Mouse (Mus musculus) liver, embryonic 16.5 days (tissue): Measurements from ENCODE around the gene Rbp3. TPM values are rescaled to one million over a fixed set of nuclear protein-coding genes. Genes with fewer than 3 reads are reported as not detected.

ENCODE experiments used
- ATAC-seq: fragments of 200-750 bp; cut with Nextera tagmentation; 2 replicates; pipeline ENCODE4 v1.8.0; 2017; ENCODE audit warnings: low read depth, mild to moderate bottlenecking, moderate number of reproducible peaks, moderate library complexity
- H3K27ac ChIP-seq: fragments of 300-500 bp; sonication (generic); 2 replicates; pipeline ENCODE4 v1.5.1; 2014; ENCODE audit warnings: mild to moderate bottlenecking, low read length
- H3K27me3 ChIP-seq: fragments of 300-500 bp; sonication (generic); 2 replicates; pipeline ENCODE4 v1.6.1; 2014; ENCODE audit warnings: low read depth, low read length, mixed read lengths; ENCODE audit not compliant: control insufficient read depth, insufficient read depth
- H3K36me3 ChIP-seq: fragments of 300-500 bp; sonication (generic); 2 replicates; pipeline ENCODE4 v1.6.1; 2014; ENCODE audit warnings: mild to moderate bottlenecking; ENCODE audit not compliant: control insufficient read depth, insufficient read depth
- H3K4me1 ChIP-seq: fragments of 300-500 bp; sonication (generic); 2 replicates; pipeline ENCODE4 v1.6.1; 2014; ENCODE audit warnings: low read depth, low read length, mixed read lengths; ENCODE audit not compliant: control insufficient read depth
- H3K4me2 ChIP-seq: fragments of 300-500 bp; sonication (generic); 2 replicates; pipeline ENCODE4 v1.6.1; 2014; ENCODE audit warnings: low read depth, low read length, mixed read lengths
- H3K4me3 ChIP-seq: fragments of 300-500 bp; sonication (generic); 2 replicates; pipeline ENCODE4 v1.5.1; 2014; ENCODE audit warnings: low read depth, mild to moderate bottlenecking, low read length
- H3K9ac ChIP-seq: fragments of 300-500 bp; sonication (generic); 2 replicates; pipeline ENCODE4 v1.6.1; 2014; ENCODE audit warnings: low read depth, low read length
- H3K9me3 ChIP-seq: fragments of 300-500 bp; sonication (generic); replicated peaks from 2 replicates; pipeline ENCODE4 v1.6.1; 2016; ENCODE audit warnings: low read length; ENCODE audit not compliant: control insufficient read depth
- WGBS: fragments of 180-500 bp; shearing (Covaris S2); extraction: QIAGEN DNeasy Blood & Tissue Kit; methylation state at CpG from one replicate; pipeline ENCODE4 v1.1.7; 2014; ENCODE audit not compliant: insufficient replicate concordance; 5-methylcytosine and 5-hydroxymethylcytosine counted together
- polyA plus RNA-seq: library from polyadenylated mRNA; unstranded; fragments of >200 nt; fragmentation: Nextera tagmentation; extraction: Ambion mirVana; gene quantifications from 2 replicates; pipeline ENCODE4 v1.2.1, GENCODE M21; 2015

Gene Rbp3
- polyA plus RNA-seq, 1 experiment from 2014 or later = 0.04 TPM

DNA sequence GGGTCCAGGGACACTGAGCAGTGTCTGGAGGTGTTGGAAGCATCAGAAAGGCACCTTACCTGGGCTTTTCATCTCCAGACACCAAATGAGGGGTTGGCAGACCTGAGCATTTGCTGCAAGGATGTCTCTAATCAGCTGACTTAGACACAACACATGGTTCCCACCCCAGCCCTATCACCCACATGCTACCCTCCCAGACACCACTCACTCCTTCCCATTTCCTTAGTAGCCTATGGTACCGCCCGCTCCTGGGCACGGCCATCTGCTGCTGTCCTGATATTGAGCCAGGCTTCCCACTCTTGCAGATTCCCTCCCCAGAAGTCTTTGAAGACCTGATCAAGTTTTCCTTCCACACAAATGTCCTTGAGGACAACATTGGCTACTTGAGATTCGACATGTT is 4.4 kb downstream of the Rbp3 start:
- 68% methylated on average over 4 of the region's 4 CpGs for WGBS
- Histone ChIP-seq H3K36me3 (no peaks in the 10 kb centered on the region), H3K27me3 (no peaks in the 10 kb centered on the region), H3K4me3 (no peak overlapping the region), H3K9me3 (no peaks in the 10 kb centered on the region), H3K4me1 (no peaks in the 10 kb centered on the region), H3K4me2 (no peak overlapping the region), H3K27ac (no peak overlapping the region), H3K9ac (no peak overlapping the region)
- no peak for ATAC-seq

DNA sequence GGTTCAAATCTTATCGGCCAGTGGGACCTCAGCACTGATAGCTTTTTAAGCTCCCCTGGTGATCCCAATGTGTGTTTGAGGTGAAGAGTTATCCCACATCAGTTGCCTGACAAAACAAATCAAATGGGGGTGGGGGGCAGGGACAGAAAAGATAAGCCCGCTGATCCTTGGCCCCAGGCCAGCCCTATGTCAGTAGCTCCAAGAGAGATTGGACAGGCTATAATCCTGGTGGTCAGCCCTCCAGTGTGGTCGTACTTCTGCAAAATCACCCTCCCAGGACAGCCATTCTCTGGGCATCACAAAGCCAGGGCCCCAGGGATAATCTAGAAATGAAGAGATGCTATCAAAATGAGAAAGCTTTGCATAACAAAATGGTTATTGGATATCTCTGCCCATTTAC is 5.0 kb downstream of the Rbp3 start:
- 42% methylated on average over 3 of the region's 3 CpGs for WGBS
- no peak overlapping the region for H3K4me3 ChIP-seq
- no peaks in the 10 kb centered on the region for H3K4me1 ChIP-seq
- no peak for ATAC-seq
- H3K27ac ChIP-seq = no peak overlapping the region
- H3K36me3 ChIP-seq = no peaks in the 10 kb centered on the region
- no peak overlapping the region for H3K9ac ChIP-seq
- H3K27me3 ChIP-seq = no peaks in the 10 kb centered on the region
- no peaks in the 10 kb centered on the region for H3K9me3 ChIP-seq
- no peak overlapping the region for H3K4me2 ChIP-seq

DNA sequence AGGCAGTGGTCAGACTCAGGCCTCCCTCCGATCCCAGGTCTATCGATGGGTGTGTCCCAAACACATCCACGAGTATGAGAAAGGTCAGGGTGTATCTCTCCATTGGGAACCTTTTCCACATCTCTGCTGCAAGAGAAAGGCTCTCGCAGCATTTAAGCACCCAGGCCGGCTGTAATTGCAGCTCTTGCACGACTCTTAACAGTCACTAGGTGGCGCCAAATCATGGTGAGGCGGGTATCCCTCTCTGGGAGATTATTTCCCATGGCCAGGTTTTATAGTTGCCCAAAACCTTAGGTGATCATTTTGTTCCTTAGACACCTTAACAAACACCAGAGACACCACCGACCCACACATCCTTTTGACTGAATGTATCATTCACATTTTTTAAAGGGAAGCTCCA is 5.5 kb downstream of the Rbp3 start:
- Histone ChIP-seq H3K4me1 (no peaks in the 10 kb centered on the region), H3K27me3 (no peaks in the 10 kb centered on the region)
- WGBS = 11% methylated on average over 9 of the region's 9 CpGs

GRCm38 (mm10) chr14:33965675-33966074 is 11.9 kb downstream of the Rbp3 start:
- no peaks in the 10 kb centered on the region for H3K36me3 ChIP-seq
- 63% methylated on average over 7 of the region's 7 CpGs for WGBS
- H3K4me1 ChIP-seq = no peaks in the 10 kb centered on the region
- H3K4me3 ChIP-seq = no peak overlapping the region
- ATAC-seq = no peak
- no peak overlapping the region for H3K9ac ChIP-seq
- H3K4me2 ChIP-seq = no peak overlapping the region
- no peaks in the 10 kb centered on the region for H3K9me3 ChIP-seq
- no peaks in the 10 kb centered on the region for H3K27me3 ChIP-seq
- H3K27ac ChIP-seq = no peak overlapping the region

More for the DNA sequence above, 5.5 kb downstream of the Rbp3 start:
- Histone ChIP-seq H3K36me3 (no peaks in the 10 kb centered on the region), H3K4me2 (no peak overlapping the region), H3K9ac (no peak overlapping the region), H3K27ac (no peak overlapping the region), H3K9me3 (no peaks in the 10 kb centered on the region), H3K4me3 (no peak overlapping the region)
- no peak for ATAC-seq

DNA sequence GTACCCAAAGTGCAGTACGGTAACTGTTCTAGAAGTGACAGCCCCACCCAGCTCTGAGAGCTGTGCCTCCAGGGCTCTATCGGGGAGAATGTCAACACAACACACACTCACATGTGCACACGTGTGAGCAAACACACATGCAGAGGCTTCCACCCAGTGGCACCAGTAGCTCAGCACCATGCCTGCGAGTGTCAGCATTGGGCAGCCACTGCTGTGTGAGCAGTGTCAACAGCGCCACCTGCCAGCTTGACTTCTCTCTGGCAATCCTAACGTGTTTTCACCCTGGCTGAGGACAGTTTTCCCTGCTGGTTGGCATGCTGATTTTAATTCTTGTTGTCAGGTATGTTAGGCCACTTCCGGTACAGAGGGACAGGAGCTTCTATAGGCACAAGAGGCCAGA is 18.9 kb downstream of the Rbp3 start:
- no peaks in the 10 kb centered on the region; the same call in 1 of the 2 replicates for H3K27me3 ChIP-seq
- WGBS = 46% methylated on average over 7 of the region's 7 CpGs
- H3K4me1 ChIP-seq = no peaks in the 10 kb centered on the region
- no peak for ATAC-seq
- no peaks in the 10 kb centered on the region for H3K9me3 ChIP-seq
- no peak overlapping the region for H3K27ac ChIP-seq
- H3K4me3 ChIP-seq = no peak overlapping the region
- no peaks in the 10 kb centered on the region for H3K36me3 ChIP-seq
- no peak overlapping the region for H3K9ac ChIP-seq
- no peak overlapping the region for H3K4me2 ChIP-seq

DNA sequence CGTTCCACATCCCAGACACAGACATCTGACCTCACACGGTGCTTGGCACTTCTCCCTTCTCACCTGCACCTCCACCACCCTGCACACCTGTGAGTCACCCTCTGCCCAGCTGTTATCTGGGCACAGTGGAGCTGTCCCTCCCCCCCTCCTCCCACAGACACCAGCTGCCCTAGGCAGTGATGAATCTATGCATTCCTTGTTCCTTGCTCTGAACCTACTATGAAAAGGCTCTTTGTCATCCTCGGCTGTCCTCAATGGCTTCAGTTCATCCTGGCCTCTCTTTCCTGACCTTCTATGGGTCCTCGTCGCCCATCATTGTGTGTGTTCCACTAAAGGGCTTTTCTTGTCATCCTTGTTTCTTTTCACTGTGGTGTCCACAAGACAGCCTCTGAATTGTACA is 20.9 kb downstream of the Rbp3 start:
- H3K9me3 ChIP-seq = no peaks in the 10 kb centered on the region
- H3K4me1 ChIP-seq = no peaks in the 10 kb centered on the region
- no peaks in the 10 kb centered on the region for H3K36me3 ChIP-seq
- ATAC-seq = no peak
- no peak overlapping the region for H3K4me2 ChIP-seq
- WGBS = 55% methylated on average over 5 of the region's 5 CpGs
- H3K27me3 ChIP-seq = peaks cover 10% of the 10 kb centered on the region
- H3K4me3 ChIP-seq = no peak overlapping the region
- H3K27ac ChIP-seq = no peak overlapping the region
- no peak overlapping the region for H3K9ac ChIP-seq

GRCm38 (mm10) chr14:33977748-33978147 is 23.9 kb downstream of the Rbp3 start:
- no peak for ATAC-seq
- WGBS = 47% methylated on average over 7 of the region's 7 CpGs
- H3K4me3 ChIP-seq = no peak overlapping the region
- H3K9me3 ChIP-seq = no peaks in the 10 kb centered on the region
- H3K27ac ChIP-seq = no peak overlapping the region
- no peaks in the 10 kb centered on the region for H3K4me1 ChIP-seq
- H3K36me3 ChIP-seq = no peaks in the 10 kb centered on the region
- peaks cover 10% of the 10 kb centered on the region for H3K27me3 ChIP-seq
- no peak overlapping the region for H3K9ac ChIP-seq
- H3K4me2 ChIP-seq = no peak overlapping the region

DNA sequence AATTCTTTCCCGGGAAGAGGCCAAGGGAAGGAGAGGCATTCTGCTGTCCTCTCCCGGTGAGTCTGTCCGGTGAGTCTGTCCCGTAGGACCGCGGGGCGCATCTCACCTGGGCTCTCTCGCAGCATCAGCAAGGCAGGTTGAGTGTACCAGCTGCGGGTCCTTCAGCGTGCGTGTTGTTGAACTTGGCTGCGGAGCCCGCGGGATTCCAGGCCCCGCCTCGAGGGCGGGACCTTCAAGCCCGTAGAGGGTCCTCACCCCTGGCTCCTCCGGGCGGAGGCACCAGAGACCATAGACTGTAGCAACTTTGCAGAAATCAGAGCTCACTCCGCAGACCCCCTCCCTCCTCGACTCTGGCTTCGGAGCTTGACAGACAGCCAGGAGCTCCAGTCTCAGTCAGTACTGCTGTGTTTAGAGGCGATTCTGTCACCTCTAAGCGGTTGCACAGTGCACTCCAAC is 24.8 kb downstream of the Rbp3 start, which contains the start of gene Zfp488:
Zfp488 (minus strand) TSS at position 161 of the 456 bp plus-strand sequence.
- Histone ChIP-seq H3K27me3 (peaks cover 10% of the 10 kb centered on the region), H3K27ac (no peak within 1 kb of the TSS), H3K4me2 (no peak within 1 kb of the TSS), H3K36me3 (no peaks in the 10 kb centered on the region), H3K4me3 (no peak within 1 kb of the TSS), H3K9ac (no peak within 1 kb of the TSS), H3K9me3 (no peaks in the 10 kb centered on the region), H3K4me1 (no peaks in the 10 kb centered on the region)
- ATAC-seq = no peak
- 5% methylated on average over 25 of the region's 25 CpGs for WGBS

DNA sequence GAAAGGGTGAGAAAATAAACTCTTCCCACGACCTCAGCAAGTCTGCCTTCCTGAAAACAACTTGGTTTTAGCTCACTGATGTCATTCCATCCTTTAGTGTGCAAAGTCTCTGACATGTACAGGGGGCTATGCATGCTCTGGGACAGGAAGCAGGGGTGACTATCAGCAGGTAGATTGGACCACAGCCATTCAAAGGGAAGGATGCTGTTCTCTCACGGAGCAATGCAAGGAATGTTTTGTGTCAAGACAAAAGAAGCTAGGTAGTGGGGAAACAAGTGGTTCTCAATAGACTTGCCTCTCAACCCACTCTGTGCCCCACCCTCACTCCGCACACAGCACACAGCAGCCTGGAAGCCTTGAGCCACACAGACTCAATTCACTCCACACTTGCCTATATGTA is 35.4 kb downstream of the Rbp3 start:
- Histone ChIP-seq H3K4me1 (no peaks in the 10 kb centered on the region), H3K27me3 (no peaks in the 10 kb centered on the region), H3K4me3 (no peak overlapping the region), H3K27ac (no peak overlapping the region), H3K36me3 (no peaks in the 10 kb centered on the region), H3K9me3 (no peaks in the 10 kb centered on the region), H3K4me2 (no peak overlapping the region), H3K9ac (no peak overlapping the region)
- WGBS = 40% methylated on average over 3 of the region's 3 CpGs
- no peak for ATAC-seq
